Mouse (Mus musculus) retina, postnatal 7 days (tissue): ENCODE measurements around the gene Cd34.

Experiments used
- DNase-seq: peaks from one replicate; pipeline ENCODE4 v3.0.0-alpha.2; 2012; ENCODE audit warnings: low read depth, low spot score

Cd34 gene

DNA sequence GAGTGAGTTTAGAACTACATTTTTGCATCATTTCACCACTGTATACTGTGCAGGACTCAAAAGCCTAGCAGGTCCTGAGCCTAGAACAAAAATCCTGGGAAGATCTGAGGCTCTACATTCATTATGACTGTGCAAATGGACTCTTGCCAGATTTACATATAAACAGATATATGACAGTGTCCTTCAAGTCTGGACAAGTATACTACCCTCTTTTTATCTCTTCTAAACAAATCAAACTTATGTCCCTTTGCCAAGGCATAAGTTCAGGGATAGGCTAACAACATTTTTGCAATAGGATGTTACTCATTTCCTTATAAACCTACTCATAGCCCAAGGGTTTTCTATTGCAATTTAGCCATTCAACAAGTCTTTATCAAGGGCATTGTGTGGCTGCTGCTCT lies 24.1 kb downstream of the Cd34 start:
- no peak for DNase-seq

DNA sequence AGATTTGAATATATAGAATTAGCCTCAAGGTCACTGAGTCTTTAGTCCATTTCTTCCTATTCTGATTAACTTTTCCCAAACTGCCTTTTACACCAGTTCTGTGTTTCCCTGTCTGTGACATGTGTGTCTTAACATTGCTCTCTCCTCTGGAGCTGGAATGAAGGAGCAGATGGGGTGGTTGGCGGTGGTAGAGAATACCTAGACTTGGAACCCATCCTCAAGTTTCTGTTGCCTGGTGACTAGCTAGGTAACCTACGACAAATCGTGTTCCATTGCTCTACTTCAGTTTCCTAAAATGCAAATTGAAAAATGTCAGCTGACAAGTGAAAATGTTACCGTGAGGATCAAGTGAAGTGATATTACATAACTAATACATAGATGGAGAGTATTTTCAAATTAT lies 33.4 kb downstream of the Cd34 start:
- no peak for DNase-seq

DNA sequence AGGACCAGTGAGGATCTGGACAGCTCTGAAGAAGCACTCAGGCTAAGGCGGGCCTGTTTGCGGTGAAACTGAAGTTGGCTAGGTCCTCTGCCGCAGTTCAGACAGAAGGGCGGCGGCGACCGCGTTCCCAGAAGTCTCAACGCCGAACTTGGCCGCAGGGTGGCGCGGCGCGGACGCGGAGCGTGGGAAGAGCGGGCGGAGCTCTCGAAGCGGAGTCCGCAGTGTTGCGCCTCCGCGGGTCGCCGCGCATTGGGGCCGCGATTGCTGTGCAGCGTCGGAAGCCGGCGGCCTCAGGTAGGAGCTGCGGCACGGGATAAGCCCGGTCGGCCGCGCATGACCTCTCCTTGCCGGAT lies 37.5 kb downstream of the Cd34 start:
- DNase-seq, result peak; percentile 76

DNA sequence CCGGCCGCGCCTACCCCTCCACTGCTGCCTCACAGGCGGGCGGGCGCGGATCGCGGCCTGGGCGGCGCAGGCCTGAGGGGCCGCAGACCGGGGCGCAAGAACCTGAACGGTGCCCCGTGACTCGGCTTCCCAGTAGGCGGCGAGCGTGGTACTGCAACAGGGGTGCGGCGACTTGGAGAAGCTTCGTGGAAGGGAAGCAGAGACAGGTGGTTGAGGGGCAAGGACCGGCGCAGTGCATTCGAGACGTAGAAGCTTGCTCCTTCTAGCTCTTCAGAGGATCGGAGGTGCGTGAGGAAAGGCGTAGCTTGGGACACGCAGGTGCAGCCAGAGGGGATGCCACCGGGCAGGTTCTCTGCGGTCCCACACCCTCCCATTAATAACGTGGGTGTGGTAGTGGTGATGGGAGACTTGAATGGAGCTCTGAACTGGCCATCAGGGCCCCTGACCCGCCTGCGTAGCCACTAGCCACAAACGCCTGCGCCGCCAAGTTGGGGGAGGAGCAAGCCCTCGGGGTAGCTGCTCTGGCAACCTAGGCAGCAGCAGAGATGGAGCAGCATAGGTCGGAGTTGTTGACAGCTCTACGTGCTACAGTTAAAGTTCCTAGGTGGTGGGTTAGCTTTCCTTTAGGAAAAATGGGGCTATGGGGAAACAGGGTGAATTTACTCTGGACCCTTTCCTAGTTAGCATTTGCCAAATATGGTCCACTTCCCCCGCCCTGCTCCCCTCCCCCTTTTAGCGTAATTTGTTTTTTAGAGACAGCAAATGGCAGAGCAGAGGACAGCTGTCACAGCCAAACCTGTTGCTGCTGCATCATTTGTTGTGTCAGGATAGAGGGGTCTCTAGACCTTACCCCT lies 38.1 kb downstream of the Cd34 start:
- no peak for DNase-seq

DNA sequence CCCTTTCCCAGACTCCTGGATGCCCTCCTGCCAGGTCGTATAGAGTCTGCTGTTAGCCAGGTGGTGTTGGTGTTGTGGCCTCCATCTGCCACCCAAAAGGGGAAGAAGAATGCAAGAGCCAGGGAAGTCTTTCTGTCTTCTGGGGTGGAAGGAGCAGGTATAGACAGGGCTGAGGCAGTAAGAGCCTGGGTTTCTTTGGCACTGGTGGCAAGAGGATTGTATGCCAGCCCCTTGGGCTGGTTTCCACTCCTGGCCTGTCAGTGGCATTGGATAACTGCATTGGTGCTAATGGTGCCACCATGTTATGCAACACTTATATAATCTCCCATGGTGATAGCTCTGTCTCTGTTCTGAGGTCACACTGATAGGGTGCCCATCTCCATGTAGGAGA lies 38.7 kb downstream of the Cd34 start:
- no peak for DNase-seq

DNA sequence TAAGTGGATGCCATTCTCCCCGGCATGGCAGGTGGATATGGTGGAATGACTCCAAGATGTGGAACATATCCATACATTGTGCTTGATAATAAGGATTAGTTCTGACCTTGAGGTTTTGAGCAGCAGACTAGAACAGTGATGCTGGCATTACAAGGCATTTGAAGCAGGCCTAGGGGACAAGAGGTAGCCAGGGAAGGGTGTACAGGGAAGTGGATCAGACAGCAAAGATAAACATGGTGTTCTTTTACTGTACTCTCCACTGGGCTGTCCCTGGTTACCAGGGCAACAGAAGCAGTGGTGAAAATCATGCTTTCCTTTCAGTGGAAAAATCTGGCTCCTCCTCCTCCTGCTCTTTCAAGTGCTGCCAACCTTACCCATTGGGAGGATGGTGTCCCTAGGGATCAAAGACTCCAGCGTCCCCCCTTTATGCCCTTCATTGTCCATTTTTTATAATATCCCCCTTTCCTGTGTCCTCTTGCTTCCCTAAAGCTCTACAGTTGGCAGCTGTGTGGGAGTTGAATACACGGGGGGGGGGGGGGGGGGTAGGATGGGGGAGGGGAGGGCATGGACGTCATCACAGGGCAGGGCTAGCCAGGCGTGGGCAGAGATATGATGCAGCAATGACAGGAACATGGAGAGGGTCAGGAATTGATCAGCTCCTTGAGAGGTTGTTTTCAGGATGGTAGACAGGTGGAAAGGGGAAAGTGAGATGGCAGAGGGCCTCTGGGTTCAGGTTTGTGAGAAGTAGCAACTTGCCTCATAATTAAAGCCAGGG lies 39.5 kb downstream of the Cd34 start:
- DNase-seq, result no peak

DNA sequence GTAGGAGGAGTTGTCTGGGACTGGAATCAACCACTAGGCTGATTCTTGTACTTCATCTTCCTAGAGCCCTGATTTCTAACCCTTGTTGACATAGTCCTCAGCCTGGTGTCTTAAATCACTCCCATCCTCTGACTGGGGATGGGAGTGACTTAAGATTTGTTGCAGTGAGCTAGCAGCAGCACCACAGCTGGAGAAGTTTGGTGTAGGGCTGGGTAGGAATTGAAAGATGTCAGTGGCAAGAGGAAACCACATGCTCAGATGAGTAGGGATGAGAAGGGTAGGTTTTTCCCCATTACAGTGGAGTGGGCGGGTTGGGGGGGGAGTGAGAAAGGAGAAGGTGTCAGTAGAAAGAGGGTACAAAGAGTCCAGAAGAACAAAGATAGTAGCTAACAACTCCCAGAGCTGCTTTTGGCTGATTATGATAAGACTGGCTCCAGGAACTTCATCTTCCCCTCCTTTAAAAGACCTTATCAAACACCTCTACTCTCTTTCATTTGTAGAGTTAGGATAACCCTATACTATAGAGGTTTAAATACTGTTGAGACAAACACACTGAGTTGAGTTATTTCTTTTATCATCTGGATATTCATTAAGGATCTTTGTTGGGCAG lies 42.3 kb downstream of the Cd34 start:
- DNase-seq, result no peak

DNA sequence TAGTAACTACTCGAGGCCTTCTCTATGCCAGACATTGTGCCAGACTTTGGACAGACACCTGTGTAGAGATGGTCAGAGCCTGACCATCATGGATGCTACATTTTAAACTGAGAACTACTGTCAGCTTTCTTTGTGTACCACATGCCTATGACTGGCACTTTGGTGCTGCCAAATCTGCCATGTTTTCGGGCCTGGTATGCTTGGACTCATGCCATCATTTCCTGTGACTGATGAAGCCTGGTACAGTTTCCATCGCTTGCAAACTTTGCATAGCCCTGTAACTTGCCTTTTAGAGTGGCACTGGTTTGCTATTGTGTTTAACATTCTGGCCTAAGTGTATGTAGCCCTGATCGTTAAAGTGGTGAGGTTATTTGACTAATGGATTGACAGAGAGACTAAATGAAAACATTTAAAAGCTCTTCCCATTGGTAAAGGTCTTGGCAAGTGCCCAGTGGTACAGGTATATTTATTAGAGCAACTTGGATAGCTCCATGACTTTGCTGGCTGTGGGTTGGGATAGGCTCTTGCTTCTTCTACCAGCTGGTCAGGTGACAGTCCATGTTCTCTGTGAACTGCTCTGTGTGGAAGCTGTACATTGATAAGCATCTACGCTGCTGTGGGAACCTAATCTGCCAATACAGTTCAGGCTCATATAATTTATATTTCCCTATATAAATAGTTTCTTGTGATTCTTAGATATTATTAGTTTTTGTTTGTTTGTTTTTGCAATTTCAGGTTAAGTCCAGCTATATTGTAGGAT lies 44.5 kb downstream of the Cd34 start:
- no peak for DNase-seq

DNA sequence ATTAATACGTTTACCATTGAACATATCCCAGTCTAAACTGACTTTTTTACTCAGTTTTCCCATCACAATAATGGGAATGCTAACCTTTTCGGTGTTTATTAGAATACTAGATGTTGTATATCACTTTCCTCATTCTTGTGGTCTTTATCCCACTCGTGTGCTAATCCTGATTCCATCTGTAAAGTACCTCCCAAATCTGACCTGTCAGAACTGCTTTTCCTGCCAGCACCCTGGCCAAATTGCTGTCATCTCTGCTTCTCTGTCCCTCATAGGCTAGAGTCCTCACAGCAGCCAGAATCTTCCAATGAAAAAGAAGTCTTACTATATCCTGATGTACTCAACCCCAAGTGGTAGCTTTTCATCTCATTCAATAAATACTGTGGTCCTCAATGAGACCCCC lies 46.3 kb downstream of the Cd34 start:
- no peak for DNase-seq

DNA sequence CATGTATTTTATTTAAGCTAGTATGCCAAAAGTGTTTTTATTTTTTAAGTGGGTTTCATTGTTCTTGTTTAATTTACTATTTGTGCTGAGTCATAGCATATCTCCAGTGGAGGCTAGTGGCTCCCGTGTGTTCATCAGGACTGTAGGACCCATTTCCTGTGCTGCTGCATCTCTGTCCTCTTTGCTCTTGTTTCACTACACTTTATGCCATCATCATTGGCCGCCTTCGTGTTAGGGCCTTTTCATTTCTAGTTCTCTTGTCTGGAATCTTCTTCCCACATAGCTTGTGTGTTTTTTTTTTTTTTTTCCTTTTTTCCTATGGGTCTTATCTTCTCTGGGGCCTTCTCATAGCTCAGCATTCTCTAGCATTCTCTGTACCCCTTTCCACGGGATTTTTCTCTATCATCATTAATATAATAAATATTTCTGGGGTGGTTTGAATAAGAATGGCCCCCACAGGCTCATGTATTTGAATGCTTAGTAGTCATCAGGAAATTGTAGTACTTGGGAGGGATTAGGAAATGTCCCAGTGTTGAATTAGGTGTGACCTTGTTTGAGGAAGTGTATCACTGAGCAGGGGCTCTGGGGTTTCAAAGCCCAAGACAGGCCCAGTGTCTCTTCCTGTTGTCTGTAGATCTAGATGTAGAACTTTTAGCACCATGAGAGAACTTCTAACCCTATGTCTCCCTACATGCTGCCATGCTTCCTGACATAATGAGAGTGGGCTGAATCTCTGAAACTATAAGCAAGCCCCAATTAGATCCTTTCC lies 47.0 kb downstream of the Cd34 start:
- no peak for DNase-seq

DNA sequence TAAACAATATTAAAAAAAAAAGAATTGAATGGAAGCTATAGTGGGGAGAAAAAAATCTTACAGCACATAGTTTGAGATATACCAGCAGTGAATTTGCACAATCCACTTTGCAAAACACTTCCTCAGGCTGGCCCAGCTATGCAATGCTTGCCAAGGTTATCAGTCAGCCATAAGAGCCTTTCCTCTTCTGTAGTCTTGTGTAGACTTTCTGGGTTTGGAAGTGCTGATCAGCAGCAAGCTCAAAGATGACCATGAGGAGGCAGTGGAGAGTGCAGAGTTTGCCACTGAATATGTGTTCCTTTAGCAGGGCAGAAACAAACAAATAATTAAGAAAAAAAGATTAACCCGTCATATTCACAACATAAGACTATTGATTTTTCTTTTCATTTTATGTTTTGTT lies 50.4 kb downstream of the Cd34 start:
- DNase-seq, result no peak

DNA sequence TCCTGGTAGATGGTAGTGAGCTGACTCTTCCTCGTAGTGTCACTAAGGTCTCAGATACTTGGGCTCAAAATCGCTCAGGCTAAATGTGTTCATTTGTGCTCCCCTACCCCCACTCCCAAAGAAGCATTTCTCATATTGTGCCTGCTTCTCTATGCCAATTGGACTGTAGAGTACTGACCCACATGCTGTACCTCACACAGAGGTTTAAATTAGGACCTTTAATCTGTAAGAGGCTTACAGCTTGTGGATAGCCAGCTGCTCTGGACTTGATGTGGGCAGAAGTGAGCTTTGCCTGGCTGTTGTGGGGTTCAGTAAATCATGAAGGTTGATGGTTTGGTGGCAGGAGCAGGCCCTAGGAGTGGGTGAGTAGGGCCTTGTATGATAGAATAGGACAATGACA lies 52.4 kb downstream of the Cd34 start:
- DNase-seq, result no peak

DNA sequence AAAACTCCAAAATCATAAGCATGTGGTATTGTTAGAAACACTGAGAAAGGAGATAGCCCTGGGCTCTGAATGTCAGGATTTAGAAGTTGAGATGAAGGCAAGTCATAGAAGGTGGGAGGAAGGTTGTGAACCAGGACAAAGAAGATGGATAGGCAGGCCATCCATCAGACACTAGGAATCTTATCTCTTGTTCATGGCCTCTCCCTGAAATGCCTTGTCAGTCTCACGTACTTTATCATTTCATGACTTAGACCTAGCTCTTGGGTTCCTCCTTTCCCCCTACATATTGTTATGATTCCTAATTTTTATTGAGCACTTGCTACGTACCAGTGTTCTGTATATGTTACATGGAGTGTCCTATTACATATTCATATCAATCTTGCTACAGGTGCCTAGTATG lies 53.0 kb downstream of the Cd34 start:
- no peak for DNase-seq

DNA sequence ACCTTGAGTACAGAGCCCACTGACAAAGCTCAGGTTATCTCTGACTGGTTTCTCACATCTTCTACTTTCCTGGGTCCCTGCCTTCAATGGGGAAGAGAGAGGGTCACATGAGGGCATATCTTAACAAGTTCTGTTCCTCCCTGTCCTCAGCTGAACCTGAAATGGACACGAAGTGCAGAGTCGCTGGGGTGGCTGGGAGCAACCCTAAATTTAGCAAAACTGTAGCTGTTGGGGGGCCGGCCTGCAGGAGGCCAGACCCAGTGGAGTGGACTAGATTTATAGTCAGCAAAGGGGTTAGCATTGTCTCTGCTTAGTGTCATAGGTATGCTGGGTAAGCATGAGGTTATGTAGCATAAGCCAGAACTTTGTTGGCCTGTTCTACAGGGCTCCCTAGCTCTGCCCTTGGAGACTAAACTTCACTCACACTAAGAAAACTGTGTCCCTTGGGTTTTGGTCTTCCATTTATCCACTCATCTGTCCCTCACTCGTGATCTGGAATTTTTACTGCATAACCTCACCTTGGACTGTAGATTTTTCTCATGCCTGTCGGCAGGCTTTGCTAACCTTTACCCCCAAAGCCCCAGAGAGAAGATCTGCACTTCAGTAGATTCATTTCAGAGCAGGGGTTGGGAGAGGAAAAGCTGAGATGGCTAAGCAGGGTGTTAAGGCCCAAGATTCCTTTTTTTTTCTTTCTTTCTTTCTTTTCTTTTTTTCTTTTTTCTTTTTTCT lies 54.1 kb downstream of the Cd34 start:
- DNase-seq, result no peak

DNA sequence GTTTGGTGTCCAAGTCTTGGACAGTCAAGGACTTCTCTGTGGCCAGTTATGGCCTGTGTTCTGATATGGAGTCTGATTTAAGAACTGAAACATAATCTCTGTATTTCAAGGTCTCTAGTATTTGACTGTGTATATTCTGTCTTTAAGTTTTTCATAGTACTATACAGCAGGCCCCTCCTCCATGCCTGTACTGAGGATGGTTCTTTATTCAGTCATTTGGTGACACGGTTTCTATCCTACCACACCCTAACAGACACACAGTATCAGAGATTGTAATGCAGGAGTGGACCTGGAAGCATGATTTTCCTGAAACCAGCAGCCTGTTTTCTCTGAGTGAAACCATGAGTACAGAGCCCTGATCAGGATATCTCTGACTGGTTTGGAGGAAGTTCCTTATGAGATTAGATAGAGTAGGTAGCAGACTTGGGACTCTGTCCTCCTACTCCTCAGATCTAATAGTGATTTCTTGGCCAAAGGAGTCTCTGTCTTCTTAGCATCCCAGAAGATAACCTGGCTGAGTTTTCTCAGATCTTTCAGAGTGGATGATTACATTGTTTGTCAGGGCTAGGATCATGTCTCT lies 54.9 kb downstream of the Cd34 start:
- DNase-seq, result no peak

DNA sequence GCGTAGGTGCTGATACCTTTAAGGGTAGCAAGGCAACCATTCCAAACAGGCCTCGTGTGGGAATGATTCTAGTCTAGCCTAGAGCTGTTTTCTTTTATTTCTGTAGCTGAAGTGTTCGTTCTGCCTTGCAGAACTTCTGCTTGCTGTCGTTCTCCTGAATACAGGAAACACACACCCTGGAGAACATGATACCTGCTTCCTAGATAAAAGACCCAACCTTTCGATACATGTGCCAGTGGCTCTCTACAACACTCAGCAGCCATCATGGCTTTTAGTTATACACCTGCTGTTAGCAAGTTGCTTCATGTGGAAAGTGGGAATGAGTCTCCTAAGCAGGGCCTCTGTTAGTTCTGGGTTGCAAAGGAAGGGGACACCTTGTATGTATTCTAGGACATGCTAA lies 55.6 kb downstream of the Cd34 start:
- no peak for DNase-seq

DNA sequence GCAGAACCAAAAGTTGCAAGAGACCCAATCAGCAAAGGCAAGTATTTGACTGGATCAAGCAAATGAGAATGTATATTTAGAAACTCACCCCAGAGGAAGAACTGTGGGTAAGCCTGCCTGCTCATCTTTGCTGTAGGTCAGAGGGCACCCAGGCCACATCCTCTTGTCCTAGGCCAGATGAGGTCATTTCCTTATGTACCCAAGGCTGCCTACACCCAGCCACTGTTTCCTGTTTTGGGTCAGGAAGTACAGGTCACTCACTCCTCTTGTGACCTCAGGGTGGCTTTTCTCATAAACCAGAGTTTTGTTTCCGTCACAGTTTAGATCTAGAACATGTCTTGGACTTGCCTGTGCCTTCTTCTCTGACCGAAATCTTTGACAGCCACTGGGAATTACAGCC lies 56.6 kb downstream of the Cd34 start:
- no peak for DNase-seq

DNA sequence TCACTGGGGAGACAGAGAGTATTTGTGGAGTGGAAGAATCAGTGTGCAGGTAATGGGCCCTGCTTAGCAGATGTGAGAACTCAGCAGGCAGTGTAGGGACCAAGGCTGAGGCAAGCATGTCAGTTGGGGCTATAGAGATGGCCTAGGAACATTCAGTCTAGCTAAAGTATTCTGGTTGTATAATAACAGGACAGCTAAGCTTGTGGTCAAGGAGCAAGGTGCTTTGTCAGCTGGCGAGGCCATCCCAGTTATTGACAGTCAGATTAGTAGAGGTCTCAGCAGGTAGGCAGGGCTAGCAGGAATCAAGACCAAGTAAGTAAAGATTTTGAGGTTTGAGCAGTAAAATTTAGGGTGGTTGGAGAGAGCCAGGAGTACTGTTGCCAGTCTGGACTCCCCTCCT lies 59.8 kb downstream of the Cd34 start:
- DNase-seq, result no peak

DNA sequence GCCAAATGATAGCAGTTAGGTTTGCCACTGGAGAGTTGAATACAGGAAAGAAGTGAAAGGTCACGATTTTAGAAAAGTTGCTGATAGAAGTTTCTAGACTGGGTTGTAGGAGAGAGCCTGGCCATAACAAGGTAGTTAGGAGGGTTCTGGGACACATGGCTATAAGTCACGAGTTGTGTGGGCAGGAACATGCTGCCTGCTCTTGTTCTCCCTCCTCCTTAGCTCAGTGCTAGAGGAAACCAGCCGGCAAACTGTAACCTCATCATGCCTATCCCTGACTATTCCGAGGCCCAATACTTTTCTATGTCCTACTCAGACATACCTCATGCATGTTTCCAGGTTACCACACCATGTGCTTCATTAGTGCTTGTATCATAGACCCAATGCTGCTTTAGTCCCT lies 64.7 kb downstream of the Cd34 start:
- DNase-seq, result no peak

DNA sequence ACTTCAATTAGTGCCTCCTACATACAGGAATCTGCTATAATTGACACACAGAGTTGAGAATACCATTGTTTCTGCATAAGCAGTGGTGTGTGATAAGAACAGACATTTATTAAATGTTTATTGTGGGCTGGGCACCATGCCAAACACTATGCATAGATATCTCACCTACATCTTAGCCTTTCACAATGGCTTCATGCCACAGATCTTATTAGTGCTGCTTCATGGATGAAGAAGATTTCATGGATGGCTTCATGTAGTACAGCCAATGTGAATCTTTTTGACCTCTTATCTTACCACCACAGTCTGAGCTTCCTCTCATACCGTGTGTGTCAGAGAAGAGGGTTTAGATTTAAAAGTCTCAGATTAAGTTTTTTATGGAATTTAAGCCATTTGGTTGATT lies 65.6 kb downstream of the Cd34 start:
- no peak for DNase-seq
